10 mouse cellular contexts compared by ENCODE assay signal in genomic region chr2:141288494-141288893, GRCm38 (mm10).
DNase-seq lines count a peak whose midpoint lies in the region; ATAC-seq lines count a peak whose summit lies in the region.
"Had no signal": no experiment of that assay in that cellular context is flagged by ENCODE, and none has a peak within 500 bp of the region (broad histone marks: within the 10 kb centered on the region; RNA-seq: fewer than 3 reads in every experiment).

No protein-coding gene starts in this region.

- no peaks in the 10 kb centered on the region for H3K27me3 ChIP-seq in intestine, embryonic 16.5 days (replicated peaks; ENCODE audit: control insufficient read depth, insufficient read depth, low read length)
- H3K27me3 ChIP-seq in limb, embryonic 13.5 days = no peaks in the 10 kb centered on the region
- no peaks in the 10 kb centered on the region for H3K27me3 ChIP-seq in forebrain, embryonic 12.5 days

- peak; percentile 12 for DNase-seq in urinary bladder, postnatal 14 days (ENCODE audit: low spot score)
- DNase-seq in urinary bladder, postnatal 25 days (ENCODE audit: low spot score) = no peak
- DNase-seq in cerebellum, postnatal 10 days = no peak
- DNase-seq: gastrocnemius, postnatal 10 days; midbrain, embryonic 14.5 days had no signal

- H3K9ac ChIP-seq in intestine, embryonic 16.5 days (ENCODE audit: low read depth, low read length) = no peak overlapping the region
- no peak overlapping the region for H3K9ac ChIP-seq in limb, embryonic 13.5 days
- H3K9ac ChIP-seq in forebrain, embryonic 12.5 days = no peak overlapping the region

- ATAC-seq in intestine, embryonic 16.5 days = 0 out of 2 replicates have a peak, but pooled peaks have one; percentile 21
- peak; percentile 25; the same call in 1 of the 2 replicates for ATAC-seq in limb, embryonic 13.5 days (ENCODE audit: low FRiP score, low read depth)
- no peak for ATAC-seq in forebrain, embryonic 12.5 days (ENCODE audit: low FRiP score)
- ATAC-seq in CD4-positive, CD25-positive, alpha-beta regulatory T cell, adult 4 months = no peak
- ATAC-seq in granulocyte monocyte progenitor cell, adult 5-6 weeks (replicated peaks; ENCODE audit: poor library complexity, severe bottlenecking) = no peak

- H3K4me3 ChIP-seq in intestine, embryonic 16.5 days (ENCODE audit: low read length) = no peak overlapping the region
- no peak overlapping the region for H3K4me3 ChIP-seq in limb, embryonic 13.5 days
- H3K4me3 ChIP-seq in forebrain, embryonic 12.5 days (replicated peaks) = no peak overlapping the region

- peak overlapping the region; percentile 81 for H3K27ac ChIP-seq in intestine, embryonic 16.5 days (ENCODE audit: low read length)
- no peak overlapping the region for H3K27ac ChIP-seq in limb, embryonic 13.5 days
- no peak overlapping the region for H3K27ac ChIP-seq in forebrain, embryonic 12.5 days

- WGBS in intestine, embryonic 16.5 days = 35% methylated on average over 7 of the region's 7 CpGs
- 52% methylated on average over 7 of the region's 7 CpGs for WGBS in limb, embryonic 13.5 days
- WGBS in forebrain, embryonic 12.5 days = 72% methylated on average over 7 of the region's 7 CpGs

- H3K36me3 ChIP-seq in intestine, embryonic 16.5 days (ENCODE audit: control insufficient read depth, insufficient read depth, low read length) = no peaks in the 10 kb centered on the region
- H3K36me3 ChIP-seq in limb, embryonic 13.5 days = no peaks in the 10 kb centered on the region
- H3K36me3 ChIP-seq in forebrain, embryonic 12.5 days (replicated peaks) = no peaks in the 10 kb centered on the region

- no peak overlapping the region for H3K4me2 ChIP-seq in intestine, embryonic 16.5 days (ENCODE audit: low read depth, low read length)
- H3K4me2 ChIP-seq in limb, embryonic 13.5 days (replicated peaks) = no peak overlapping the region
- H3K4me2 ChIP-seq in forebrain, embryonic 12.5 days = no peak overlapping the region

- H3K4me1 ChIP-seq in intestine, embryonic 16.5 days (ENCODE audit: control insufficient read depth, insufficient read depth, low read length) = peaks cover 11% of the 10 kb centered on the region
- peaks cover 34% of the 10 kb centered on the region for H3K4me1 ChIP-seq in limb, embryonic 13.5 days
- H3K4me1 ChIP-seq in forebrain, embryonic 12.5 days = no peaks in the 10 kb centered on the region

- H3K9me3 ChIP-seq in intestine, embryonic 16.5 days (ENCODE audit: control insufficient read depth, low read length) = no peaks in the 10 kb centered on the region
- H3K9me3 ChIP-seq in limb, embryonic 13.5 days = no peaks in the 10 kb centered on the region
- H3K9me3 ChIP-seq in forebrain, embryonic 12.5 days = no peaks in the 10 kb centered on the region

Comparison
In these comparisons a context has a peak if more than half of its experiments do, and no peak if none do; other contexts are left out.
1. ATAC-seq: peak in intestine, embryonic 16.5 days (single experiment) and limb, embryonic 13.5 days (single experiment); none in forebrain, embryonic 12.5 days (single experiment), CD4-positive, CD25-positive, alpha-beta regulatory T cell, adult 4 months (single experiment) and granulocyte monocyte progenitor cell, adult 5-6 weeks (single experiment).